Mouse (Mus musculus) neural tube, embryonic 14.5 days (tissue): Measurements from ENCODE around the gene Nhlrc3. TPM values are rescaled to one million over a fixed set of nuclear protein-coding genes. Genes with fewer than 3 reads are reported as not detected.

Experiments
- ATAC-seq: fragments of 200-750 bp; cut with Nextera tagmentation; 2 replicates; pipeline ENCODE4 v1.8.0; 2017; ENCODE audit warnings: low read depth, mild to moderate bottlenecking, moderate TSS enrichment, moderate library complexity
- H3K27ac ChIP-seq: fragments of 300-500 bp; sonication (generic); 2 replicates; pipeline ENCODE4 v1.5.1; 2014; ENCODE audit warnings: low read depth, mild to moderate bottlenecking, control low read depth, low read length, moderate library complexity, mixed read lengths
- H3K27me3 ChIP-seq: fragments of 300-500 bp; sonication (generic); 2 replicates; pipeline ENCODE4 v1.6.1; 2014; ENCODE audit warnings: low read length; ENCODE audit not compliant: control insufficient read depth, insufficient read depth
- H3K36me3 ChIP-seq: fragments of 300-500 bp; sonication (generic); 2 replicates; pipeline ENCODE4 v1.6.1; 2014; ENCODE audit warnings: low read length, mixed read lengths; ENCODE audit not compliant: control insufficient read depth, insufficient read depth
- H3K4me1 ChIP-seq: fragments of 300-500 bp; sonication (generic); 2 replicates; pipeline ENCODE4 v1.6.1; 2014; ENCODE audit warnings: low read length; ENCODE audit not compliant: control insufficient read depth, insufficient read depth
- H3K4me2 ChIP-seq: fragments of 300-500 bp; sonication (generic); 2 replicates; pipeline ENCODE4 v1.6.1; 2014; ENCODE audit warnings: mild to moderate bottlenecking, low read depth, low read length, control low read depth
- H3K4me3 ChIP-seq: fragments of 300-500 bp; sonication (generic); 2 replicates; pipeline ENCODE4 v1.5.1; 2014; ENCODE audit warnings: low read depth, low read length, control low read depth, mixed read lengths
- H3K9ac ChIP-seq: fragments of 300-500 bp; sonication (generic); replicated peaks from 2 replicates; pipeline ENCODE4 v1.6.1; 2014; ENCODE audit warnings: low read depth, mild to moderate bottlenecking, control low read depth, low read length, mixed read lengths
- H3K9me3 ChIP-seq: fragments of 300-500 bp; sonication (generic); 2 replicates; pipeline ENCODE4 v1.6.1; 2016; ENCODE audit warnings: low read length; ENCODE audit not compliant: control insufficient read depth
- WGBS: fragments of 180-500 bp; shearing (Covaris S2); extraction: QIAGEN DNeasy Blood & Tissue Kit; methylation state at CpG from one replicate; pipeline ENCODE4 v1.1.7; 2014; 5-methylcytosine and 5-hydroxymethylcytosine counted together
- polyA plus RNA-seq: library from polyadenylated mRNA; unstranded; fragments of >200 nt; fragmentation: Nextera tagmentation; extraction: Ambion mirVana; gene quantifications from 2 replicates; pipeline ENCODE4 v1.2.1, GENCODE M21; 2014

The Nhlrc3 gene
- polyA plus RNA-seq, 1 experiment from 2014 or later: 9.9 TPM

DNA sequence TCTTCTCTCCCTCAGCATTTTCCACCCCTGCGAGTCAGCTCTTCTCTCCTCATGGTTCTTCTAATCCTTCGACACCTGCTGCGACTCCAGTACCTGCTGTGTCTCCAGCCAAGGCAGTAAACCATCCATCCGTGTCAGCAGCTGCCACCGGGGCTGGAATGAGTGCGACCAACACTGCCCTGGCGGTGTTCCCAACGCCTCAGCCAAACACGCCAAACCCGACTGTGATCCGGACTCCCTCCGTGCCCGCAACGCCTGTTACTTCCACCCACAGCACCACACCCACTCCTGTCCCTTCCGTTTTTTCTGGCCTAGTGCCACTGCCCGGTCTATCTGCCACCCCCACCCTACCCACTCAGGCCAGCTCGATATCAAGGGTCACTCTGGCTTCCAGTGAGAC is 14.3 kb upstream of the Nhlrc3 start:
- Histone ChIP-seq H3K36me3 (peaks cover 64% of the 10 kb centered on the region), H3K4me2 (no peak overlapping the region), H3K4me1 (no peaks in the 10 kb centered on the region), H3K4me3 (no peak overlapping the region), H3K27ac (no peak overlapping the region), H3K9me3 (no peaks in the 10 kb centered on the region), H3K27me3 (no peaks in the 10 kb centered on the region), H3K9ac (no peak overlapping the region)
- no peak for ATAC-seq
- 83% methylated on average over 17 of the region's 17 CpGs for WGBS

DNA sequence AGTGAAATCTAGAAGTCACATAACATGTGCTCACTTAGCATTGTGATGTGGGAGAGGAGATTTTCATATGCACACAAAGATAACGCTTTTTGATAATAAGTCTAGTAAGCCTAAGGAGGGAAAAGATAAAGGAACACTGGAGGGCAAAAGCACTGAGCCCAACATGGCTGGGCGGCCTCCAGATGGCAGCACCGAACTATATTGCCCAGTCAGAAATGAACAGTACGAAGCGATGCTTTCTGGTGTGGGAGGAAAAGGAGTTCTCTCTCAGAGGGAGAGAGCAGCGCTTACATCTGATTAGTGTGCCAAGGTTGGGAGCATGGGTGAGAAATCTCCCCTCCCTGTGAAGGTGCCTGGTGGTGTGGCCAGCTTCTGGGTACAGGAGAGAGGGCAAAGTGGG is 12.8 kb upstream of the Nhlrc3 start:
- H3K9me3 ChIP-seq: no peaks in the 10 kb centered on the region
- H3K9ac ChIP-seq: no peak overlapping the region
- ATAC-seq: peak; percentile 50; the same call in 1 of the 2 replicates
- no peak overlapping the region for H3K4me3 ChIP-seq
- no peak overlapping the region for H3K27ac ChIP-seq
- H3K36me3 ChIP-seq: peaks cover 62% of the 10 kb centered on the region
- H3K27me3 ChIP-seq: no peaks in the 10 kb centered on the region
- WGBS: 66% methylated on average over 6 of the region's 6 CpGs
- H3K4me1 ChIP-seq: no peaks in the 10 kb centered on the region
- H3K4me2 ChIP-seq: no peak overlapping the region

DNA sequence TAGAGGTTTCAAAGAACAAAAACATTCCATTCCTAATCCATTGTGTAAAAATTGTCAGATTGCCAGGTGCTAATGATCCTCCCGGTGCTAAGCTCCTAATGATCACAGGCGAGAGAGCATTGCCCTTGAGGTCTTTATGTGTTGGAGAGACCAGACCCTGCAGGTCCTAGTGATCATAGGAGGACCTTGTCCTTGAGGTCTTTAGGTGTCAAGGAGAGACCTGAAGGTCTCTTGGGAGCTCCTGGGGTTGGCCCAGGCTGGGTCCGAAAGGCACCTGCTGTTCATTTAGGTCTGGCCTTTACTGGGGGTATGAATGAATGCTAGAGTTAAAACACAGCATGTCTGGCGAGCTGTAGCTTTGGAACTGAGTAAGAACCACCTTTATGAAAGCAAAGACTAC is 11.0 kb upstream of the Nhlrc3 start:
- H3K27me3 ChIP-seq: no peaks in the 10 kb centered on the region
- no peak overlapping the region for H3K4me2 ChIP-seq
- H3K27ac ChIP-seq: no peak overlapping the region
- no peak overlapping the region for H3K9ac ChIP-seq
- H3K4me3 ChIP-seq: no peak overlapping the region
- no peaks in the 10 kb centered on the region for H3K9me3 ChIP-seq
- ATAC-seq: no peak
- peaks cover 56% of the 10 kb centered on the region for H3K36me3 ChIP-seq
- no peaks in the 10 kb centered on the region for H3K4me1 ChIP-seq
- 80% methylated on average over 4 of the region's 4 CpGs for WGBS

DNA sequence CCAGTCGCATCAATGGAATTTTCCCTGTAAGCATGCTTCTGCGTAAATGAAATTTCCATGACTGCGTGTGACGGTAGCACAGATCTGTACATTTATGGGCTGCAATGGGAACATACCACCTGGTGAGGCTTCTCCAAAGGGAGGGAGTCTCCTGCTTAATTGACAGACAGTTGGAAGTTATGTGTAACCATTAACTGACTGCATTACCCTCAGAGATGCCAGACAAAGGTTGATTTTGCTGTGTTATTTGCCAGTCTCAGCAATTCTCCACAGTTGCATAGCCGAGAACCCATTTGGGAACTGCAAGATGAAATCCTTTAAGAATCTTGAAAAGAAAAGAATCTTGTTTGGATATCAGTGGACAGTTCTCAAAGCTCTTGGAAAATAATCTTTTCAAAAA is 8.9 kb upstream of the Nhlrc3 start:
- WGBS: 97% methylated on average over 5 of the region's 5 CpGs
- no peak overlapping the region for H3K4me3 ChIP-seq
- peaks cover 38% of the 10 kb centered on the region for H3K36me3 ChIP-seq
- H3K9me3 ChIP-seq: no peaks in the 10 kb centered on the region
- no peak overlapping the region for H3K27ac ChIP-seq
- no peak overlapping the region for H3K9ac ChIP-seq
- no peaks in the 10 kb centered on the region for H3K27me3 ChIP-seq
- no peak for ATAC-seq
- peaks cover 3% of the 10 kb centered on the region; the same call in 1 of the 2 replicates for H3K4me1 ChIP-seq
- no peak overlapping the region for H3K4me2 ChIP-seq

DNA sequence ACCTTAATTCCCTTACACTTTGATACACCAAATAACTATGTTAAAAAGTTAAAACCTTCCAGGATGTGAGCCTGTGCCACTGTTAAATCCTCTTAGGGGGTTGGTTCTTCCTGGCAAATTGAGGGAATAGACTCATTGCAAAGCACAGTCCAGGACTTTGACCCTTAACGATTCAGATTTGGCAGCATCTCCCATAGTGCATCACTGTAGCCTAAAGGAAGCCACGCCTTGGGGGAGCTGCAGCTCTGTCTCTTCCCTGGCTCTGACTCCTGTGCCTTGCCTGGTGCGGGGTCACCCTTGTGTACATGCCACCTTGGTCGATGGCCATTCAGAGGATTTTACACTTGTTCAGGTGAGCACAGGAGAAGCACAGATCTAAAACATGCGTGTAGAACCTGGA is 6.5 kb upstream of the Nhlrc3 start:
- Histone ChIP-seq H3K4me2 (no peak overlapping the region), H3K4me3 (no peak overlapping the region), H3K4me1 (peaks cover 26% of the 10 kb centered on the region), H3K9ac (no peak overlapping the region), H3K9me3 (no peaks in the 10 kb centered on the region), H3K27ac (no peak overlapping the region), H3K36me3 (peaks cover 30% of the 10 kb centered on the region), H3K27me3 (no peaks in the 10 kb centered on the region)
- 96% methylated on average over 5 of the region's 5 CpGs for WGBS
- ATAC-seq: no peak

DNA sequence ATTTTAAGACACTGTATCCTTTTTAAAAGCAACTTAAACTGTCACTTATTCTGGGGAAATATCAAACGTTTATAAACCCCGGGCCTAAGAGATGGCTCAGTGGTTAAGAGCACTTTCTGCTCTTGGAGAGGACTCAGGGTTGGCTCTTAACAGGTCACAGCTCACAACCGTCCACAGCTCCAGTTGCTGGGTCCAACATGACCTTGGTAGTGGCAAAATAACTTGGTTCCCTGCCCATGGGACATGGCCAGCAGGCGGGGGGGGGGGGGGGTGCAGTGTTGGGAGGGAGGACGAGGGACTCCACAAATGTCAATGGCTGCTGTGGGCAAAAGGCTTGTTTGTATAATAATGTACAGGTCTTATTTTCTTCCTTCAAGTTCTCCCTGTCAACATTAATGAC is 4.2 kb upstream of the Nhlrc3 start:
- Histone ChIP-seq H3K4me2 (no peak overlapping the region), H3K4me3 (no peak overlapping the region), H3K4me1 (peaks cover 27% of the 10 kb centered on the region), H3K27ac (no peak overlapping the region), H3K36me3 (peaks cover 10% of the 10 kb centered on the region), H3K27me3 (no peaks in the 10 kb centered on the region), H3K9ac (no peak overlapping the region), H3K9me3 (no peaks in the 10 kb centered on the region)
- ATAC-seq: no peak
- 78% methylated on average over 5 of the region's 5 CpGs for WGBS

DNA sequence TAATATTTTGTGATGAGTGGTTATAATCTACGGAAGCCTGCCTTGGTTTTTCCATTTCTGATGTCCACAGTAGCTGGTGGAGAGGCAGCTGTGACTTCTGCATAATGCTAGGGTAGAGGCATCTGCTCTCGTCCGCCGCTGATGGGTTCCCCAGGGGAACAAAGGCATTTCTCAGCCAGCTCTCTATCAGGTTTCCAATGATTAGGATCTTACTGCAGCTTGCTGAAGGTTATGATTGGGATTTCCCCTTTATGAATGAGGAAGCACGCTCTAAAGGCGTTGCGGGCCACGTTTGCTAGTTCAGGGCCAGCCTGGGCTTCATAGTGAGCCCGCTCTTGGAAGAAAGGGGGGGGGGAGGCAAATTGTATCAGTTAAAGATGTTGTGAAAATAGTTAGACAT is 3.3 kb upstream of the Nhlrc3 start:
- WGBS: 56% methylated on average over 9 of the region's 9 CpGs
- Histone ChIP-seq H3K4me2 (peak overlapping the region; percentile 59; the same call in 1 of the 2 replicates), H3K27me3 (no peaks in the 10 kb centered on the region), H3K27ac (no peak overlapping the region), H3K4me1 (peaks cover 31% of the 10 kb centered on the region), H3K4me3 (no peak overlapping the region), H3K9ac (no peak overlapping the region; the same call in 1 of the 2 replicates), H3K9me3 (no peaks in the 10 kb centered on the region), H3K36me3 (peaks cover 3% of the 10 kb centered on the region)
- no peak for ATAC-seq

DNA sequence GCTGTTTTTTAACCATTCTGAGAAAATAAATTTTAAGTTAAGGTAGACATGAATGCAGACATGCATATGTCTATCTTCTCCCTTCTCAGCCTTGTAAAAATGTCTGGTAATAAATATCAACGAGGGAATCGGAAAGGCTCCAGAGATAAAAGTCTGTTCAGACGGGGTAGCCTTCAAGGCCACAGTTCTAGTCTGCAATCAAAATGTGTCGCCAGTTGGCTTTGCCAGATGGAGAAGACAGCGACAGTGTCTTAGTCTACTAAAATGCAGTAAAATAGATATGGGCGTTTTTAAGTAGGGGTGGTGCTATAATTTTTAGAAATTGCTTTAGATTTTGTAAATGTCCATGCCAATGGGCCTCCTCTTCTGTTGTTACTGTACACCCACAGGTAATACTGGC is 2.2 kb upstream of the Nhlrc3 start:
- Histone ChIP-seq H3K27me3 (no peaks in the 10 kb centered on the region), H3K4me3 (peak overlapping the region; percentile 81), H3K36me3 (peaks cover 5% of the 10 kb centered on the region; the same call in 1 of the 2 replicates), H3K4me2 (peak overlapping the region; percentile 59), H3K9ac (no peak overlapping the region), H3K27ac (no peak overlapping the region), H3K4me1 (peaks cover 31% of the 10 kb centered on the region), H3K9me3 (no peaks in the 10 kb centered on the region)
- 45% methylated on average over 6 of the region's 6 CpGs for WGBS
- no peak for ATAC-seq

DNA sequence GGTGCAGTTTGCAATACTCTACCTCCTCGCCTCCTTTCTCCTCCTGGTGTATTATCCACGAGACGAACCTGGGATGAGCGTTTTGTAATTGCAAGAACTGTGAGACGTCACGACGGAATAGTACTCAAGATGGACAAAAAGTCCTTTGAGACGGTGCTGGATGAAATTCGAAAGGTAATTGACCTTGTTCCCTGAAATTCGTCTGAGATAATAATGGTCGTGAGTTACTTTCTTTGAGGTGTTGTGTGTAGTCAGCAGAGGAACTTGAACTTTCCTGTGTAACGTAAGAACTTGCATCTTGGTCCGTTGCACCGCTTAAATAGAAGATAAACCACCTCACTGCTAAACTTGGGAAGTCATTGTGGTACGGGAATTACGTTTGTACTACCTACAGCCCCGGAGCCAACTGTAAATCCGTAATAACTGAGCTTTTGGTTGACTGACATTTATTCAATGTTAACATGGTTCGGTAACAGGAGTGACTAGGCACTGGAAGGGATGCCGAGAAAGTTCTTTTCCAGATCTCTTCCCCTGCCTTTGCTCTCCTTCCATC is 1.1 kb upstream of the Nhlrc3 start:
- no peak for ATAC-seq
- H3K9me3 ChIP-seq: no peaks in the 10 kb centered on the region
- no peaks in the 10 kb centered on the region for H3K27me3 ChIP-seq
- H3K4me3 ChIP-seq: peak overlapping the region; percentile 81
- peaks cover 31% of the 10 kb centered on the region for H3K4me1 ChIP-seq
- peak overlapping the region; percentile 59 for H3K4me2 ChIP-seq
- peaks cover 8% of the 10 kb centered on the region; the same call in 1 of the 2 replicates for H3K36me3 ChIP-seq
- peak overlapping the region; percentile 74 for H3K9ac ChIP-seq
- H3K27ac ChIP-seq: peak overlapping the region; percentile 93
- WGBS: under 1% methylated on average over 20 of the region's 20 CpGs
